Mouse (Mus musculus) retina, embryonic 14.5 days (tissue): ENCODE results near the gene Fam107a.
"Not testable (repeated sequence)": the region's sequence is repeated elsewhere in the genome, so short reads cannot be mapped to it uniquely, and the experiment has no call there.

Experiments used
- DNase-seq: peaks from one replicate; pipeline ENCODE4 v3.0.0-alpha.2; 2015; ENCODE audit warnings: low spot score

The Fam107a gene

DNA sequence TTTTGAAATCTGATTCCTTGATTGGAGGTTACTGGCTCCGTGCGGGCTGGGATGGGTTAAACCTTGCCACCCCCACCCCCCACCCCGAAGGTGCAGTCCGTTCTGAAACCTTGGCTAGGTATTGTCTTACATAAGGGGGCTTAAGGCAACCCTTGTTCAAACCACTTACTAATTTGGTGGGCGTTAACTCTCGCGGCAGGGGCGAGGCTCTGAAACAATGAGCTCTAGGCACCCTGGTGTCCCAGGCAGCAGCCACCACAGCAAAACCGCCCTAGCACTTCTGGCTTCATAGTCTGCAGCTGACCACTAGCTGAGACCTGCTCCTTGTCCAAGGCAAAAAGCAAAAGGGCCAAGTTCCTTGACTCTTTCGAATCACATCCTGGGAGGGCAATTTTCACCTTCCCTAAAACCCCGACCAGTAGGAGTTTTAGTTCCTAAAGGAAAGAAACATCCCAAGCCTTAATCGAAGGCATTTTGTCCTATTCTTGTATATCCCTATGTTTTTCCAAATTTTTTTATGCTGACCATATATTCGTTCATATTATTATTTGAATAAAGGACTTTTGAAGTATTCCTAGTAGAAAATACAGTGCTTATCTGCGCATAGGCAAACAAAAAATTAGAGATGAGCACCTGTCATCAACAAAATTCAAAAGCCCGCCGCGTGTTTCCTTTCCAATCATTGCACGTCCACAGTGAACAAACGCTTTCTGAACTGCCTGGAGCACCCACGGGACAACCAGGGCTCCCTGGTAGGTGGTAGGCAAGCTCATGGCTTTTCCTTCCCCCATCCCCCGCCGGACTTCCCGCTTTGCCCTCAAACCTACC lies 1.2 kb downstream of the Fam107a start:
- peak; percentile 38 for DNase-seq

DNA sequence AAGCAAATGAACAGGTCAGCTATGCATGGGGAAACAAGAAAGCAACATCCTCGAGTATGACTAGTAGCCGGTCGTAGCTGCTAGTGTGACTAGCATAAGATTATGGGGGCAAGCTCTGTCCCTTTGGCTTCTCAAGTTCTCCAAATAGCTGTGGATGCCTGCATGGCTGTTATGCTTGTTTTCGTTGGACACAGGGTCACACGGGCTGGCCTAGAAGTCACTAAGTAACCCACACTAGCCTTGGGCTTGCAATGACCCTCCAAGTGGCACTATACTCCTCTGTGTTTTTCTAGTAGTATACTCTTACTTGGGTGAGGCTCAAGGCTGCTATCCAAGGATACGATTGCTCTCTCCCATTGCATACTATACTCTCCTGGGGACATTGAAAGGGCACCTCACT lies 2.7 kb downstream of the Fam107a start:
- DNase-seq, result no peak

DNA sequence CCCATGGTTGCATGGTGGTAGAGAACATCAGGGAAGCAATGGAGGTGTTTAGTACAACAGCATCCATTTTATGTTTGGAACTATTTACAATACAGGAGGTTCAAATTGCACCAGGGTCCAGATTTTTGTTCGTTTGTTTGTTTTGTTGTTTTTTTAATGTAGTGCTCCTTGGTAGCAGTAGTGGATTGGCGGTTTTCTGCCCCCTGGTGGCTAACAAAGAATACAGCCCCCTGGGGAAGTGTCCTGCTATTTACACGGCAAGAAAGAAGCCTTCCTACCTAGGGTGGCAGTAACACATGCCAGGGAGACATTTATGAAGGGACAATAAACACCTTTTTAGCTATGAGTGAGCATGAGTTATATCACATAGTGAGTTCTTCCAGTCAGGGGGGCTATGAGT lies 3.3 kb downstream of the Fam107a start:
- peak; percentile 50 for DNase-seq

DNA sequence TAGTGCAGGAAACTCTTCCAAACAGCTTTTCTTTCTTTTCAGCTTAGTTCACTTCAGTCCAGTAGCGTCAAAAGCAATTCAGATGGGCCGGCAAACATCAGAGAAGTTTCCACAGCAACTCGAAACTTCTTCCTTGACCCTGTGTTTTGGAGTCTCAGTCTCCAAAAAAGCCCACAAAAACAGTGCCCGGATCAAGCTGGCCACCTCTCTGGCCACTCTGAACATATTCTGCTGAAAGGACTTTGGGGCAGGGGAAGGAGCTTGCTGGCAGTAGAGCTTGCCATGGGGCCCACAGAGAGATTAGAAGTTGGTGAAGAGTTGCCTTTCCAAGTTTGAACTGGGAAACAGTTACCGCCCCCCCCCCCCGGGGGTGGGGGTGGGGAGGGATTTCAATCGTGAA lies 3.9 kb downstream of the Fam107a start:
- no peak for DNase-seq

DNA sequence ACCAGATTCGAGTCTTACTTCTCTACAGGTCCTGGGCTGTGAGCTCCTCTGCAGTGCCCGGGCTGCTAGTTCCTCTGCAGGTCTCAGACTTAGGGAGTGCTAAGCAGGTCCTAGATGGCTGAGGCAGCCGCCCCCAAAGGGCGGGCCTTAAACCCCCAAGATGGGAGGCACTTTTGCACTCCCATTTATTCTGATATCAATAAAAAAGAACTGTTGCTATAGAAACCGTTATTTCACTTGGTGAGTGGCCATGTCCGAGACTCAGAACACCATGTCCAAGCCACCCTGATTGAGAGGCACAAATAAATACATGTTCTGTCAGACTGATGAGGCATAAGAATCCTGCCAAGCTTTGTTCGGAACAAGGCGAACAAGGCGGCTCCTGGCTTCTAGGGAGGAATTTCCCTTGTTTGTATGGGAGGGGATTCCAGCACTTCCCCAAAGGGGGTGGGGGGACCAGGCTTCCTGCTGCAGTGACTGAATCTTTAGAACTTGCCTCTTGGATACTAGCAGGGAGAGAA lies 8.1 kb downstream of the Fam107a start:
- DNase-seq, result no peak

DNA sequence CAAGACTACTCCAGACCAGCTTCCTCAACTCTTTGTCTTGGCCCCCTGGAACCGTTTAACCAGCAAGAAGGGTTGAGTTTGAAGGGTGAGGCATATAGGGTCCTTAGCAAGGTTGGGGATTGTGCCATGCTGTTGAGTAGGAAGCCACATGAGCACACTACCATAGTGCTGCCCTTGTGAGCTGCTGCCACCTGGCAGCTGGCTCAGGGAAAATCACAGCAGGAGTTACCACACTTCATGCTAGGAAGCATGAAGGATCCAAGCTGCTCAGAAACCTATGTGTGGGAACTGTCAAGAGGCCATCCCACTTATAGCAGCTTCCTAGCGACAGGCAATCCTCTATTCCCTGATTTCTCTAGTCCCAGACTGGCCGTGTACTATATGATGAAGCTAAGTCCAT lies 9.2 kb downstream of the Fam107a start:
- no peak for DNase-seq

DNA sequence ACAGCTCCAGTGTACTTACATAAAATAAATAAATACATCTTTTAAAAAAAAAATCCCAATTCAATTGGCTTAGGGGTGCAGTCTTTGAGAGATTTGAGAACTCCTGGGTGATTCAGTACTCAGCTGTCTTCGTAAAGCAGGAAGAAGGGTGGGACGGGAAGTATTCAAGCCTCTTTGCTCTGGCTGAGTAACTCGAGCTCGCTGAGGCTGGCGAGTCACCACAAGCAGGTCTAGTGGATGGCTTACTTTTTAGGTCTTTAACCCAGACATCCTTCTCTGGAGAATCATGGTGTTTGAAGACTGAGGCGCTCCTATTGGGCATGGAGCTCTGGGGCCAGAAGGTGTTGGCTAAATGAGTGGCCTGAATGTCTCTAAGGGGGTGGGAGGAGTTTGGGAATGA lies 10.9 kb downstream of the Fam107a start:
- DNase-seq, result no peak

DNA sequence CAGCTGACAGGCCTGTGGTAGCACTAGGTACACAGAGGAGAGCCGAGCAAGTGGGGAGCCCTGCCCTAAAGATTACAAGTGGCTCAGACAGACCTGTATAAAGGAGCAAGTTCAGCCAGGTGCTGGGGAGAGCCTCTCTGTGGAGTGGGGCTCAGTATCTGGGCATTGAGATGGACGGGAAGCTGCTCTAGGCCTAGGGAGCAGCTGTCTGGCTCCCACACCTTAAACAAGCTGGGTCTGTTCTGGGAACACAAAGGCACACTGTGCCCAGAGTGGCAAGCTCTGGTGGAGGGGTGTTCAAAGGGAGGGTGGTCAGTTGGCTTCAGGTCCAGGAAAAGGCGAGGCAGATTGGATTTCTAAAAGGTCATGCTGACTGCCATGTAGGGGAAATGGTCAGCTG lies 12.8 kb downstream of the Fam107a start:
- DNase-seq, result no peak

DNA sequence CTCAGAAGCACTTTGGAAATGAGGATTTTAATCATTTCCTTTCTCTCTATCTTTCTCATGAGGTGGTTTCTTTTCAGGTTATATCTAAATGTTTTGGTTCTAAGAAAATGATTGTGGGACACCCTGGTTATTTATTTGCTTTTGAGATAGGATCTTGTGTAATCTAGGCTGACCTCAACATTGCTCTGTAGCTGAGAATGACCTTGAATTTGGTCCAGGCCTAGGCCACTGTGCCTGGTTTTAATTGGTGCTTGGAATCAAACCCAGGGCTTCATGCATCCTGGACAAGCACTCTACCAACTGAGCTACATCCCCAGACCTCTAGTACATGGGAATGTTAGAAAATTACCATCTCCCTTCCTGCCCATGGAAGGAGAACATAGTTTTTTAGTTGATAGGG lies 13.7 kb downstream of the Fam107a start:
- DNase-seq, result no peak

DNA sequence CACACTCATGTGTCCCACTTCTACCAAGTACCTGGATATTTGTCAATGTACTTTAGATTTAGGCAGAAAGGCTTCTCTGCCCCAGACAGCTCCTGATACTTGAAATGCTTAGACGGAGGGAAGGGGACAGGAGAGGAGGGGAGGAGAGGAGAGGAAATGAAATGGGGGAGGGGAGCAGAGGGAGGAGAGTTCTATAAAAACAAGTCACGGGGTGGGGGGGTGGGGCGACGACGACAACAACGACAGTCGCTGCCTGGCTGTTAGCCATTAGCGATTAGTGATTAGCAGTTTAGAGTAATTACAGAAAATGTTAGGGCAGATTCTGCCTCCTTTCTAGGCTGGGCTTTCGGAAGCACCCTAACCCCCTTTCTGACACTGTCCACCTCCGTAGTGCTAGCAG lies 15.1 kb downstream of the Fam107a start:
- no peak for DNase-seq

DNA sequence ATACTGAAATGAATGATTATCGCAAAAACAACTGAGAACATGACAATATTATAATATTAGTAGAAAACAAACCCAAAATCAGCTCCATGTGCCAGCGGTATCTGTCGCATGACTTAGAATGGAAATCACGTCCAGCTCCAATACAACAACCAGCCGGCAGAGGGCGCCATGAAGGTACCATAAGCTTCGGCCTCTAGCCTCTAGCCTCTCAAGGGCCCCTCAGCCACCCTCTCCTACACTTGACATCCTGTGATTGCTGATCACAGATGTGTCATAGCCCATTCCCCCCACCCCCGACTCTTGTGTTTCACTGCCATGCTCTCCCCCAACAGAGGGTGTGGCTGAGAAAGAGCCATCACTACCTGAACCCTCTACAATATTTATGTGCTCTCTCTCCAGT lies 17.5 kb downstream of the Fam107a start:
- peak; percentile 79 for DNase-seq

DNA sequence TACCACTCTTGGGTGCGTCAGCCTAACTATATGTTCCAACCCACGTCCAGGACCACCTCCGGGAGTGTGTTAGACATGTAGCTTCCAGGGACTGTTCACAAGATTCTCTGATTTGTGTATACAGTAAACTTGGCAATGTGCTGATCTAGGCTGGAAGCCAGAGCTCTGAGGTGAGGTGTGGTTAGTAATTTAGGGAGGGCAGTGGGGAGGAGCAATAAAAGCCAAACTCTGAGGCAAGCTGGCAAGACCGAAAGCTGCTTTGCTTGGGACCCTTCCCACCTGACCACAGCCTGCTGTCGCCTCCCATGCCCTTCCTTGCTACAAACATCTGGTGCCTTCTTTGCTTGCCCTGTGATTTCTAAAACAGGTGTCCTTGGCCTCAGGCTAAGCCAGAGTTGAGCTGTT lies 19.9 kb downstream of the Fam107a start:
- DNase-seq, result no peak

DNA sequence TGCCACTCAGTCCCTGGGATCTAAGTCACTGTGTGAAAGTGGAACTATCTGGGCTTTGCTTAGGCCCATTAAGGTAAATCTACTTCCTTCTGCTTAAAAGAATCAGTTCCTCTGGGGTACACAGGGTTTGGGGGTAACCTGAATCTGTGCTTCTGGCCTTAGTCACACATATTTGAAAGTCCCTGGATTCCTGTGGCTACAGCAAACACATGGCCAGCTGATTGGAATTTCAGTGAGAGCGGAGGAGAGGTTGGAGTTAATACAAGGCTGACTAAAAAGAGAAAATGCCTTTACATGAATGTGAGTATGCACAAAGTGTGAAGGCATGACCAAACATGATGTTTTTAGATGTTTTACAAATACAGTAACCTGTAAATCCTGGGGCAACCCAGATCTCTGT lies 23.6 kb downstream of the Fam107a start:
- DNase-seq, result no peak

DNA sequence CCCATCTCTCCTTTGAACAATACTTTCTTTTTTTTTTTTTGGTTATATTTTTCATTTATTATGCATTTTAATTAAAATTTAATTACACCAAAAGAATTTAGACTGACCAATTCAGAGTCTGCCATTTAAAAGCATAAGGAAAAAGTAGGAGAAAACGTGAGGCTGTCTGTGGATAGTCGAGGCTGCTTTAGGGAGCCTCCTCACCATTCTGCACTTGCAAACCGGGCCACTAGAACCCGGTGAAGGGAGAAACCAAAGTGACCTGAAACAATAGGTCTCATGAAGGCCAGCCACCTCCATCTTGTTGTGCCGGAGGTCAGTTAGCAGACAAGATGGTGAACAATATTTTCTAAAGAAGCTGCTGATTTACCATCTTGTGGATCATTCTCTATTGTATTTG lies 31.2 kb downstream of the Fam107a start:
- DNase-seq, result not testable (repeated sequence)

DNA sequence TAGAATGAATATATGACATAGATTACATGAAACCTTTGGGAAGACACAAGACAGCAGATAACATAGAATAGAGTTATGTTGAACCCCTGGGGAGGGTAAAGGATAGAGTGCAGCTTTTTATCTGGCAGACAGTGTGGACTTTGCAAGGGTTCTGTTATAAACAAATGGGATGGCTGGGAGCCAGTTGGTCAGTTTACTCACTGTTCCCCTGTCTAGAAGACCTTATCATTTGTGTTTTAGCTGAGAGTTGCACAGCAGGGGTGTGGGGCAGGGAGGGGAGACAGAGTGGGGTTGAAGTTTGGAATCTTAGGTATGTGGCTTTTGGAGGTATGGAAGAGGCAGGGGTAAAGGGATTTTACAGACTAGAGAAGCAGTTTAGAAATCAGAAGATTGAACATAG lies 34.0 kb downstream of the Fam107a start:
- DNase-seq, result no peak

DNA sequence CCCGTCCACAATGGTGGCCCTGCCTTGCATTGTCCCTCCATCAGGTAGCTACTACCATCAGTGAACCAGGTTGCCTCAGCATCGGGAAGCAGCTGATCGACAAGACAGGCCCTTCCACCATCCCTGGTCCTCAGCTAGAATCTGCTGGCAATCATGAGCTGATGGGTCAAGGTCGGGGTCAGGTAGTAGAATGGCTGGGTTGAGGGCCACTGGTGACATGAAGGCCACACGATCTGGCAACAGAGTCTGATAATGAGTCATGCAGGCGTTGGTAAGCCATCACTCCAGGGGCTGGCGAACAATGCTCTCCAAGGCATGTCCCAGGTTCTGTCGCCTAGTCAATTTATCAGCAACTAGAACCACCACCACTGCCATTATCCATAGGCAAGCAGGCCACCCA lies 46.5 kb downstream of the Fam107a start:
- not testable (repeated sequence) for DNase-seq

DNA sequence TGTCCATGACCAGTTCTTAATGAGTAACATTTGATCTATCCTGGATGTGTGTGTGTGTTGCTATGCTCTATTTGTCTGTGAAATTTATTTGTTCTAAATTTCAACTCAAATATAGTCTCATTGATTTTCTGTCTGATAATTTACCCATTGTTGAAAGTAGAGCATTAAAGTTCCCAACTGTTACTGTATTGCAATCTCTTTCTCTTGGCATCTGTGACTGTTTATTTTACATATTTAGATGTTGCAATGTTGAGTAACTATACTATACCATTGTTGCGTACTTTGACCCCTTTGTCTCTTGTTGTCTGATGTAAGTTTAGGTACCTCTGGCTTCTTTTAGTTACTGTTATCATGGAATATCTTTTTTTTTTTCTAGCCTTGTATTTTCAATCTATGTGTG lies 53.4 kb downstream of the Fam107a start:
- DNase-seq, result no peak

DNA sequence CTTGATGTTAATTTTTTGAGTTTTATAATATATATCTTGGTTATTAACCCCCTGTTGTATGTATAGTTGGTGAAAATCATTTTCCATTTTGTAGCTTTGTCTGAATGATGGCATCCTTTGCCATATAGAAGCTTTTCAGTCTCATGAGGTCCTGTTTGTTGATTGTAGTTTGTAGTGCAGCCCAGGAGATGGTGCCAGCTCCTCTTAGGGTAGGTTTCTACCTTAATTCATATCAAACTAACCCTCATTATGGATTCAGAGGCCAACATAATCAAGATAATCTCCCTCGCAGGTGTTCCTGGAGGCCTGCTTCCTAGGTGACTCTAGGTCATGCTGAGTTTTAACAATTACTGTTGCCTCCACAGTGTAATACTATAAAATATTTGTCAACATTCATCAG lies 55.6 kb downstream of the Fam107a start:
- DNase-seq, result no peak

DNA sequence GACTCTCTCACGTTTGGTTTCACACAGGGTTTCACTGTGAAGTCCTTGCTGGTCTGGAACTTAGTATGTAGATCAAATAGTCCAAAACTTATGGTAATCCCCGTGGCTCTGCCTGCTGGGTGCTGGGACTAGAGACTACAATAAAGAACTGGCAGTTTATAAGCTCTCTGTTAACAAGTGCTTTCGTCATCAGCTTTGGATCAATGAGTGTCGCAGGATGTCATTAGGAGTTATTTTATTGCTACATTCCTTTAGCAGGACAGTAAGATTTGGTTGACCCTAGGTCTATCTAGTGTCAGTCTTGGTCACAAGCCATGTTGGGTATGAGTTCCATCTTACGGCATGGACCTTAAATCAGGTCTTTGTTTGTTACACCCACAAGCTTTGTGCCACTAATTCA lies 57.6 kb downstream of the Fam107a start:
- DNase-seq, result no peak

DNA sequence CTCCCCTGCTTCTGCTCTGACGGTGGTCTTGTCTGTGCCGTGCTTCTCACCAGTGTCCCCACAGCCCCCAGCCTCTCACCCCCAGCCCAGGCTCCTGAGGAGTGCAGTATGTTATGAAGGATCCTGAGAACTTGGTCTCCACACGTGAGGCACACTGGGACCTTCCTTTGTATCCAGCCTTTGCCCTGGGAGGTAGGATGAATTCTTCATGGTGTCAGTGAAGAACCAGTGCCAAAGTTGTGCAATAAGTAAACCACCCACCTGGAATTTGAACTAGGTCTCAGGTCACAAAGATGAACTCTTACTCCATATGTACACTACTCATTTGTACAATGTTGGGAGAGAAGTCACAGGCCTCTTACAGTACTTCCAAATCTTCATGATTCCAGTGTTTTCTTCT lies 58.7 kb downstream of the Fam107a start, which contains the start of gene Acox2:
Acox2 (minus strand) TSS at position 188 of the 400 bp plus-strand sequence.
- no peak for DNase-seq

DNA sequence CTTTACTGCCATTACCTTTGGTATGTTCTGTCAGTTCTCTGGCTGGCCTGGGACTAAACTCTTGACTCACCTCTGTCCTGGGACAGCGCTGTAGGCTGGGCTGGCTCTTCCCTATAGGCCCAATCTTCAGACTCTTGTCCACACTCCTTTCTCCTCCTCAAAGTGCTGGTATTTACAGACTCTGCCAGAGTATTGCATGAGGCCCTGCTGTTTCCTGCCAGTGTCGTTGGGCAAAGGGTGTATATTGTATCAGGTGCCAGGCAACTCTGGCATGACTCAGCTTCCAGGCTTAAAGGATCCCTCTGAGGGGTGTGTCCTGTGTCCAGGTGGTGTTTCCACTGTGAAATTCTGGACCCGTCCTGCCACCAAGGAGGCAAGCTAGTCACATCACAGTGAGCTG lies 59.1 kb downstream of the Fam107a start:
- no peak for DNase-seq

DNA sequence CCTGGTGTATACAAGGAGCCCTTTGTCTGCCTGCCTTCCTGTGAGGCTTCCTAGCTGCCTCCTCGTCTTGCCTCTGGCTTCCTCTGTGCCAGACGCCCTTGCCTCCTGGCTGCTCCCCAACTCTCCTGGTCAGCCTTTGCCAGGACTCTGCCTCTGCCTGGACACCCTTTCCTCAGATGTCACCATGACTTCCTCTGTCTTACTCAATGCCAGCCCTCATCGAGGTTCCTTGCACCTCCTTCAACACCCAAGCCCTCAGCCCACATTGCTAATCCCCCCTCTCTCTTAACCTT lies 59.5 kb downstream of the Fam107a start:
- DNase-seq, result no peak

DNA sequence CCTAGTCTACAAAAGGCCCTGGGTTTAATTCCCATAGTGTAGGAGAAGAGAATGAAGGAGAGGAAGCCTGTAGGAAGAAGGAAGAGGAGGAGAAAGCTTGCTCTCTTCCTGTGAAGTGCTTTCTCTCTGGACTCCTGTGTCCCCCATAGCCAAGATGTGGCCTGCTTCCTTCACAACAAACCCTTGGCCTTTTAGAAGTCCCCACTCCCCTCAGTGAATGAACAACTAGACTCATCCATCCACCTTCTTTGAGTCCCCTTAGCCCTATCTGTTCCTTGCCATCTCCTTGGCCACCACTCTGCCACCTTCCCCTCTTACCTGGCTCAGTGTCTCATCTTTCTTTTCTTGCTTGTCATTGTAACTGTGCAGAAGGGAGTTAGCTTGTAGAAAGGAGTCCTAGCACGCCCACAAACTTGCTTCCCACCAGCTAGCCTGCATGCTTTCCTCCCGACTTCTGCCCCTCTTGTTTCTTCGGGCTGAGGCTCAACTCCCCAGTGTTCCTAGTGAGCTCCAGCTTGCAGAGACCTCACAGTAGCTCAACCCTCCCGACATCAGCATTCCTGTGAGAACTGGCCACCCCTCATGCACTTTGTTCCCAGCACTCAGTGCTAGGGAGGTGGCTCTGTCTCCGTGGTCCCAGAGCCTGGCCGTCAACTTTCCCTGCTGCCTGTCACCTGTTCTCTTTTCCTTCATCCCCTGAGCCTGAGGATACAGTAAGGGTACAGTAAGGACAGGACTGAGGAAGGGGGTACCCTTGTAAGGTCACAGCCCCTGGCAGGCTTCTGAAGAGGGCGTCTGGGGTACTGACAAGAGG lies 60.1 kb downstream of the Fam107a start:
- DNase-seq, result no peak
